Mouse (Mus musculus): ENCODE data around the gene Nol8. TPM values are rescaled to one million over a fixed set of nuclear protein-coding genes. Genes with fewer than 3 reads are reported as not detected.

Gene Nol8
- 6.0 and 6.2 TPM in 2 replicates for total RNA-seq (2023)

DNA sequence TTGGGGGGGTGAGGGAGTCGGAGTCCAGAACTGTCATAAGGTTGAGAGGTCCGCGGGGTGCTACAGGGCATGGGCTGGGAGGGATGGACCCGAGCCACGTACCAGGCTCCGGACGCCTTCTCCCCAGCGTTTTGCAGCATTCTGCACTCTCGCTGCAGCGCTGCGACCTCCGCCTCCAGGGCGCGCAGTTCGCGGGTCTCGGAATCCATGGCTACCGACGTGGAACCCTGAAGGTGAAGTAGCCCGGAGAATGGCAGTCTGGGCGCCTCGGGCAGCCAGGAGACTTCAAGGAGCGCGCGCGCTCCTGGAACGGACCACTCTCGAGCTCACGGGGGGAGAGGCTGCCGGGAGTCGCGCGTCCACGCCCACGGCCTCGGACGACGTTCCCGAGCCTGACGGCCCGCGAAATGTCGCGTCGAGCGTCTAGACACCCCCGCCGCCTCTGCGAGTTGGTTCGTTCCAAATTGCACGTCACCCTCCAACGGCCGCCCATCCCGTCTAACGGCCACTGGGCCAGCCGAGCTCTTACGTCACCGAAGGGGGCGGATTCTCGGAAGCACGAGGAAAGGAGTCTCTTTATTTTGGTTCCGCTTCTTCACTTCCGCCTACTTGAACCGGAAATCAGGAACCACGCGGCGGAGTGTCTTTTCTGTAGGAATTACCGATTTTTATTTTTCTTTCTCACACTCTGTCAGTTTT is at the start of gene Nol8, which contains the start of gene Cenpp:
Gene Nol8 (plus strand): TSS at position 598 of the 699 bp plus-strand sequence.
Gene Cenpp (minus strand): TSS at position 305 of the 699 bp plus-strand sequence.

DNA sequence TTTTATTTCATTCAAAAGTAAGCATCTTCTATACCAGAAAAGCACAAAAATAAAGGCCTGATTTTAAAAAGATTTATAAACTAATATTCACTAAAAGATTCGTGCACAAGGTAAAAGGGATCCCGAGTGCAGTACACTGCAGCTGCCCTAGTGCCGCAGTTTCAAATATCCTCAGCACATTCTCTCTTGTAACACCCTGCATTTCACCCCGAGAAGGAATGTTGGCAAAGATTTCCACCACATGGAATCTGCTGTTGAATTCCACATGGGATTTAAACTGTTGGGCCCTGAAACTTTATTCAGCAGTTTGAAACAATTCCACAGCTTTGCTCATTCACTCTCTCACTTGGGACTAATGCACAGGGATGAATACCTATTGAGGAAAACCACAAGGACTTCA is 45.2 kb upstream of the Nol8 start, which contains the start of gene Ogn:
Gene Ogn (plus strand): TSS at position 333 of the 400 bp plus-strand sequence.

DNA sequence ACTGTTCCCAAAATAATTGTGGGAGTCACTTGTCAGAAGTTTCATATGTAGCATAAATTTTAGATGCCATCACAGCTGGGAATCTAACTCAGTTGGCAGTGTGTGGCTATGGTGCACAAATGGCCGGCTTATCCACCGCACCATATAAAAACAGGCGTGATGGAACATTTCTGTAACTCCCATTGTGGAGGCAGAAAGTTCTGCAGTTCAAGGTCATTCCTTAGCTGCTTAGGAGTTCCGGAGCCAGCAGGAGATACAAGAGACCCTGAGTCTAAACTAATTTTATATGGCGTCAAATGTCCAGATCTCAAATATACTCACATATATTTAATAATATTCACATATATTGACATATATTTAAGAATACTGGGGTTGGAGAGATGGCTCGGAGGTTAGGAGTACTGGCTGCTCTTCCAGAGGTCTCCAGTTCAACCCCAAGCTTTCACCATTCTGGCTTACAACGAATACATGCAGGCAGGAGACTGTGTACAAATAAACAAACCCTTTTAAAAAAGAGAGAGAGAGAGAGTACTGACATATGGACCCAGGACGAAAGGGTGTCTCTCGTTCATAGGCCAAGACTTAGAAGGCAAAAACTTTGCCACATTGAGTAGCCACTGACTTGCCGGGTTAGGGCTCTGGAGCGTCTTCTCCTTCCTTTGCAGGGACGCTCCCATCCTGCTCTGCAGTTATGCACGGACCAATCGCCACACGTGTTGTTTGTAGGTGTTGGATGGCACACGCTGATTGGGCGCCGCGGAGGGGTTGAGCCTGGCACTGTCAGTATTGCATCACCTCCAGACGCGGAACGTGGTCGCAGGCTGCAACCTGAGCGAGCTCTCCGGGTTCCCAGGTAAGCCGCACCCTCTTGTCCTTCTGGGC is 28.7 kb downstream of the Nol8 start, which contains the start of gene Iars:
Gene Iars (plus strand): TSS at position 750 of the 882 bp plus-strand sequence.

Other genes starting within 250 kb of the Nol8 start
- 5.0 and 6.0 TPM in 2 replicates for gene Ippk, start 231.8 kb upstream of the Nol8 start, total RNA-seq (2023)
- gene Tes3-ps, start 159.8 kb upstream of the Nol8 start, total RNA-seq (2023): 0.60 and 0.70 TPM in 2 replicates
- not detected in 2 replicates for gene Ecm2, start 148.3 kb upstream of the Nol8 start, total RNA-seq (2023)
- not detected in 2 replicates for gene Aspn, start 108.6 kb upstream of the Nol8 start, total RNA-seq (2023)
- gene Omd, start 70.6 kb upstream of the Nol8 start, total RNA-seq (2023): 0.28 TPM in 1 of 2 replicates, not detected in the other
- gene Ogn, start 45.0 kb upstream of the Nol8 start, total RNA-seq (2023): 0.20 and 0.22 TPM in 2 replicates
- 4.9 and 6.8 TPM in 2 replicates for gene Cenpp, start 293 bp upstream of the Nol8 start, total RNA-seq (2023)
- 24.4 and 34.8 TPM in 2 replicates for gene Iars, start 29.0 kb downstream of the Nol8 start, total RNA-seq (2023)
- not detected in 2 replicates for gene Gm30302, start 145.9 kb downstream of the Nol8 start, total RNA-seq (2023)